Mouse (Mus musculus): Measurements from ENCODE around the gene Olfr1418. TPM values are rescaled to one million over a fixed set of nuclear protein-coding genes. Genes with fewer than 3 reads are reported as not detected.

Olfr1418 gene
- total and polyA plus RNA-seq, 3 experiments = not detected

- no peaks in the 10 kb centered on the region for H3K9me3 ChIP-seq (replicated peaks; ENCODE audit: low read length)
- peaks cover 21% of the 10 kb centered on the region for H3K27me3 ChIP-seq (replicated peaks)
- H3K79me2 ChIP-seq (replicated peaks; ENCODE audit: control insufficient read depth, extremely low read depth, insufficient read depth, poor library complexity, severe bottlenecking) = no peaks in the 10 kb centered on the region
- no peak overlapping the region for H3K27ac ChIP-seq (ENCODE audit: insufficient read depth, low read depth)
- H3K4me2 ChIP-seq (ENCODE audit: insufficient read depth, low read depth, poor library complexity, severe bottlenecking) = no peak overlapping the region
- dilution Hi-C loops (cut with MboI; ENCODE audit: extremely low pct_ligation_motif_present, extremely low pct_unique_long_range_greater_than_20kb, low sequenced_read_pairs) = no loop called here
- no peak for DNase-seq (ENCODE audit: extremely low read depth)
- H3K4me3 ChIP-seq (replicated peaks in 1 of 3; ENCODE audit: low read depth in 2 of 3, low read length in 2 of 3, poor library complexity in 1 of 3) = no peak overlapping the region
- peaks cover 0 to 10% of the 10 kb centered on the region in 2 experiments; a peak in 1 of 4 replicates for H3K4me1 ChIP-seq (ENCODE audit: control insufficient read depth in 1 of 2, insufficient read depth in 2 of 2)
- H3K9ac ChIP-seq (ENCODE audit: insufficient read depth, low read depth) = no peak overlapping the region
- in situ Hi-C loops (cut with MboI; ENCODE audit: low pct_ligation_motif_present, low pct_unique_long_range_greater_than_20kb, low sequenced_read_pairs) = no loop called here
- no peaks in the 10 kb centered on the region for H3K36me3 ChIP-seq (replicated peaks in 1 of 2; ENCODE audit: control insufficient read depth in 1 of 2, insufficient read depth in 1 of 2, low read length in 1 of 2)
- TF ChIP-seq IRF4 (IDR thresholded peaks at IDR 0.05; ENCODE audit: low read depth, low read length) (no peak), MEF2A (IDR thresholded peaks at IDR 0.05; ENCODE audit: borderline replicate concordance, low read depth, low read length) (no peak), SIN3A (IDR thresholded peaks at IDR 0.05; ENCODE audit: low read length) (no peak), ZMIZ1 (IDR thresholded peaks at IDR 0.05; ENCODE audit: low read depth, low read length) (no peak), CTCF (conservative IDR thresholded peaks at IDR 0.05 in 1 of 2, IDR thresholded peaks at IDR 0.05 in 1 of 2; ENCODE audit: low read depth in 2 of 2, low read length in 2 of 2) (no peak), PAX5 (IDR thresholded peaks at IDR 0.05; ENCODE audit: low read length) (no peak), USF1 (IDR thresholded peaks at IDR 0.05; ENCODE audit: low read depth, low read length) (no peak), ZKSCAN1 (IDR thresholded peaks at IDR 0.05; ENCODE audit: borderline replicate concordance, low read depth, low read length) (no peak), TBP (conservative IDR thresholded peaks at IDR 0.05; ENCODE audit: low read depth, low read length) (no peak), ZC3H11A (IDR thresholded peaks at IDR 0.05; ENCODE audit: low read depth, low read length) (no peak), JUND (conservative IDR thresholded peaks at IDR 0.05; ENCODE audit: low read depth, low read length) (no peak), RAD21 (IDR thresholded peaks at IDR 0.05; ENCODE audit: low read depth, low read length) (no peak), E2F4 (IDR thresholded peaks at IDR 0.05; ENCODE audit: insufficient replicate concordance, low read depth, low read length) (no peak), NRF1 (IDR thresholded peaks at IDR 0.05; ENCODE audit: low read depth, low read length) (no peak), KAT2A (IDR thresholded peaks at IDR 0.05; ENCODE audit: insufficient replicate concordance, low read length) (no peak)
These were observed 37.4 kb downstream of the Olfr1418 start for GRCm38 (mm10) chr19:11823346-11824065.

- H3K4me2 ChIP-seq (ENCODE audit: insufficient read depth, low read depth, poor library complexity, severe bottlenecking) = peak overlapping the region; percentile 95; the same call in 1 of the 2 replicates
- in situ Hi-C loops (cut with MboI; ENCODE audit: low pct_ligation_motif_present, low pct_unique_long_range_greater_than_20kb, low sequenced_read_pairs) = no loop called here
- TF ChIP-seq RAD21 (IDR thresholded peaks at IDR 0.05; ENCODE audit: low read depth, low read length) = peak; percentile 3
- TF ChIP-seq POLR2A (IDR thresholded peaks at IDR 0.05; ENCODE audit: low read depth, low read length) = no peak
- peak in 1 of 2 experiments; percentile 37; a peak in 2 of 4 replicates for TF ChIP-seq CTCF (conservative IDR thresholded peaks at IDR 0.05 in 1 of 2, IDR thresholded peaks at IDR 0.05 in 1 of 2; ENCODE audit: low read depth in 2 of 2, low read length in 2 of 2)
- H3K27ac ChIP-seq (ENCODE audit: insufficient read depth, low read depth) = no peak overlapping the region
- H3K9me3 ChIP-seq (replicated peaks; ENCODE audit: low read length) = no peaks in the 10 kb centered on the region
- peak; percentile 11 for DNase-seq (ENCODE audit: extremely low read depth)
- no peak overlapping the region for H3K9ac ChIP-seq (ENCODE audit: insufficient read depth, low read depth)
- H3K27me3 ChIP-seq (replicated peaks) = peaks cover 47% of the 10 kb centered on the region
- no peaks in the 10 kb centered on the region for H3K36me3 ChIP-seq (replicated peaks in 1 of 2; ENCODE audit: control insufficient read depth in 1 of 2, insufficient read depth in 1 of 2, low read length in 1 of 2)
- no peak overlapping the region for H3K4me3 ChIP-seq (replicated peaks in 1 of 3; ENCODE audit: low read depth in 2 of 3, low read length in 2 of 3, poor library complexity in 1 of 3)
- dilution Hi-C loops (cut with MboI; ENCODE audit: extremely low pct_ligation_motif_present, extremely low pct_unique_long_range_greater_than_20kb, low sequenced_read_pairs) = no loop called here
- peaks cover 0 to 10% of the 10 kb centered on the region in 2 experiments; a peak in 1 of 4 replicates for H3K4me1 ChIP-seq (ENCODE audit: control insufficient read depth in 1 of 2, insufficient read depth in 2 of 2)
- H3K79me2 ChIP-seq (replicated peaks; ENCODE audit: control insufficient read depth, extremely low read depth, insufficient read depth, poor library complexity, severe bottlenecking) = no peaks in the 10 kb centered on the region
These were observed 40.7 kb downstream of the Olfr1418 start for GRCm38 (mm10) chr19:11820211-11820610.
